Mouse (Mus musculus): ENCODE measurements at regions not wholly inside any gene's neighbourhood (a gene's known extent, or its start where the extent isn't known, plus 50 kb on each side); places are given as distances from the start of the nearest gene placed in this dataset. TPM values are rescaled to one million over a fixed set of nuclear protein-coding genes. Genes with fewer than 3 reads are reported as not detected.

Small RNA genes in the stretch of these regions (microRNA-seq; reads per million reads assigned to microRNA genes)
- gene Gm44303 (ENCODE audit: insufficient number of aligned reads) = not detected

Measured in forebrain, embryonic 11.5 days (tissue).